Mouse (Mus musculus) v-Abl transformed pro-B cells (cell line): ENCODE results near the gene Hectd1.

Experiments used
- in situ Hi-C, 2 experiments: fragments of 400-800 bp; cut with MboI; formaldehyde crosslinking; loops; one replicate each; pipeline ENCODE4 v1.15.1; 2025; ENCODE audit not compliant: unreplicated experiment in 2 of 2

The Hectd1 gene

GRCm38 (mm10) chr12:51817815-51818613 lies 11.3 kb downstream of the Hectd1 start:
- in situ Hi-C loops, result loop anchor here in 1 of 2 experiments (25.0 kb wide), 1 partner anchor 1019 kb away; no protein-coding TSS in a partner anchor

GRCm38 (mm10) chr12:51811388-51812140 lies 17.8 kb downstream of the Hectd1 start:
- in situ Hi-C loops, result loop anchor here in 1 of 2 experiments (25.0 kb wide), 1 partner anchor 1026 kb away; no protein-coding TSS in a partner anchor

GRCm38 (mm10) chr12:51810564-51810963 lies 18.8 kb downstream of the Hectd1 start:
- in situ Hi-C loops, result loop anchor here in 1 of 2 experiments (25.0 kb wide), 1 partner anchor 1027 kb away; no protein-coding TSS in a partner anchor

- in situ Hi-C loops, result loop anchor here in 1 of 2 experiments (5.0 to 25.0 kb wide), 2 partner anchors 38 to 1052 kb away; no protein-coding TSS in a partner anchor
These were observed 44.5 kb downstream of the Hectd1 start for GRCm38 (mm10) chr12:51784842-51785241.

- in situ Hi-C loops, result loop anchor here in 1 of 2 experiments (10.0 kb wide), 1 partner anchor 384 kb away; no protein-coding TSS in a partner anchor
These were observed 60.6 kb downstream of the Hectd1 start for GRCm38 (mm10) chr12:51768702-51769101.

GRCm38 (mm10) chr12:51767454-51767853 lies 61.9 kb downstream of the Hectd1 start:
- in situ Hi-C loops, result loop anchor here in 1 of 2 experiments (10.0 kb wide), 1 partner anchor 383 kb away; no protein-coding TSS in a partner anchor

- in situ Hi-C loops, result loop anchor here in 1 of 2 experiments (5.0 kb wide), 1 partner anchor 38 kb away; no protein-coding TSS in a partner anchor
These were observed 70.0 kb downstream of the Hectd1 start for GRCm38 (mm10) chr12:51759374-51759773.

- in situ Hi-C loops, result loop anchor here in 1 of 2 experiments (5.0 kb wide), 1 partner anchor 41 kb away; no protein-coding TSS in a partner anchor
These were observed 72.8 kb downstream of the Hectd1 start for GRCm38 (mm10) chr12:51756599-51756961.

GRCm38 (mm10) chr12:51755938-51756598 lies 73.3 kb downstream of the Hectd1 start:
- in situ Hi-C loops, result loop anchor here in 1 of 2 experiments (5.0 kb wide), 1 partner anchor 41 kb away; no protein-coding TSS in a partner anchor

- in situ Hi-C loops, result loop anchor here (5.0 to 10.0 kb wide), 3 partner anchors 35 to 483 kb away; no protein-coding TSS in a partner anchor
These were observed 82.0 kb downstream of the Hectd1 start for GRCm38 (mm10) chr12:51747348-51747747.

- in situ Hi-C loops, result loop anchor here (5.0 to 10.0 kb wide), 4 partner anchors 37 to 480 kb away; no protein-coding TSS in a partner anchor
These were observed 84.4 kb downstream of the Hectd1 start for GRCm38 (mm10) chr12:51744957-51745356.

GRCm38 (mm10) chr12:51741690-51742089 lies 87.6 kb downstream of the Hectd1 start:
- in situ Hi-C loops, result loop anchor here in 1 of 2 experiments (5.0 to 10.0 kb wide), 2 partner anchors 339 to 477 kb away; no protein-coding TSS in a partner anchor

GRCm38 (mm10) chr12:51736807-51737206 lies 92.5 kb downstream of the Hectd1 start:
- in situ Hi-C loops, result loop anchor here (5.0 kb wide), 2 partner anchors 65 to 70 kb away; no protein-coding TSS in a partner anchor

- in situ Hi-C loops, result loop anchor here (5.0 kb wide), 2 partner anchors 64 to 69 kb away; no protein-coding TSS in a partner anchor
These were observed 93.0 kb downstream of the Hectd1 start for GRCm38 (mm10) chr12:51736381-51736780.

GRCm38 (mm10) chr12:51735840-51736271 lies 93.5 kb downstream of the Hectd1 start:
- in situ Hi-C loops, result loop anchor here (5.0 kb wide), 2 partner anchors 64 to 69 kb away; no protein-coding TSS in a partner anchor

- in situ Hi-C loops, result loop anchor here (5.0 kb wide), 2 partner anchors 62 to 67 kb away; no protein-coding TSS in a partner anchor
These were observed 94.6 kb downstream of the Hectd1 start for GRCm38 (mm10) chr12:51734605-51735211.

- in situ Hi-C loops, result no loop called here
These were observed 99.5 kb downstream of the Hectd1 start for GRCm38 (mm10) chr12:51729827-51730226.

GRCm38 (mm10) chr12:51729058-51729457 lies 100.3 kb downstream of the Hectd1 start:
- in situ Hi-C loops, result no loop called here

- in situ Hi-C loops, result no loop called here
These were observed 107.5 kb downstream of the Hectd1 start for GRCm38 (mm10) chr12:51721836-51722235.
